Mouse (Mus musculus) bone marrow macrophage, adult 2 months (primary cell): Measurements from ENCODE around the gene Glra3.

ENCODE experiments used
- CTCF ChIP-seq: IDR thresholded peaks from 2 replicates; pipeline ENCODE4 v1.5.1; 2012; ENCODE audit warnings: low read depth, mild to moderate bottlenecking, low read length, moderate library complexity
- POLR2A ChIP-seq: IDR thresholded peaks from 2 replicates; pipeline ENCODE4 v1.6.1; 2012; ENCODE audit warnings: mild to moderate bottlenecking, low read depth, low read length, borderline replicate concordance

DNA sequence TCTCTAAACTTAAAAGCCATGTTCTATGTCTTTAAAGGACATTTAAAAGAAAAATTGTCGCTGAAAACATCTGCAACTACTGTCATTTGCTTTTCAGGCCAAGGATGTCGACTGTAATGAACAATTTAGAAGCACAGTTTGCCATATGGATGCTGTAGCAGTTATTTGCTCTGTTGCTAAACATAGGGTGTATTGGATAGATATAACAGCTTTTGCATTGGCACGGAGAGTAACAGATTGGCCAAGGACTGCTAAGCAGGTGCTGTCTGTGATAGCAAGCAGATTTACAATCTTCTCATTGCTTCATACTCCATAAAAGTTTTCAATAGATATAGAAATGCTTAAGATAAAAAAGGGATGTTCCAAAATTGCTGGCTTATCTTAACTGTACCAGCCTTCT is 57.6 kb downstream of the Glra3 start:
- no peak for TF ChIP-seq CTCF
- no peak for TF ChIP-seq POLR2A
